Mouse (Mus musculus) CH12.LX (cell line): ENCODE data around the gene Gm9857. TPM values are rescaled to one million over a fixed set of nuclear protein-coding genes. Genes with fewer than 3 reads are reported as not detected.

Source experiments
- DNase-seq: peaks from one replicate; pipeline ENCODE4 v3.0.0-alpha.2; 2013; ENCODE audit errors: extremely low read depth
- H3K27ac ChIP-seq: 2 replicates; pipeline ENCODE4 v1.5.1; 2012; ENCODE audit warnings: low read depth, mild to moderate bottlenecking, control low read depth, moderate library complexity; ENCODE audit not compliant: insufficient read depth
- H3K27me3 ChIP-seq: replicated peaks from 2 replicates; pipeline ENCODE3; 2012; ENCODE audit warnings: inconsistent platforms
- H3K36me3 ChIP-seq, 2 experiments: replicated peaks in 1 of 2; 2 replicates each; pipeline versions ENCODE3 to v1.6.1; 2012; ENCODE audit warnings: inconsistent platforms in 1 of 2, low read length in 1 of 2, mild to moderate bottlenecking in 1 of 2, mixed read lengths in 1 of 2, moderate library complexity in 1 of 2; ENCODE audit not compliant: control insufficient read depth in 1 of 2, insufficient read depth in 1 of 2
- H3K4me1 ChIP-seq, 2 experiments: 2 replicates each; pipeline ENCODE4 v1.6.1; 2012; ENCODE audit warnings: inconsistent platforms in 1 of 2, moderate library complexity in 1 of 2; ENCODE audit not compliant: insufficient read depth in 2 of 2, control insufficient read depth in 1 of 2
- H3K4me2 ChIP-seq: 2 replicates; pipeline ENCODE4 v1.6.1; 2012; ENCODE audit warnings: low read depth, mild to moderate bottlenecking, control low read depth; ENCODE audit not compliant: poor library complexity, insufficient read depth, severe bottlenecking
- H3K4me3 ChIP-seq, 3 experiments: fragments of 150-350 bp in 1 of 3; sonication (generic) in 1 of 3; replicated peaks in 1 of 3; 2 replicates each; pipeline versions ENCODE3 to v1.5.1; 2011 to 2012; ENCODE audit warnings: low read depth in 2 of 3, low read length in 2 of 3, mild to moderate bottlenecking in 2 of 3, moderate library complexity in 2 of 3, control low read depth in 1 of 3, improper control_type of control experiment in 1 of 3, inconsistent platforms in 1 of 3, mixed read lengths in 1 of 3; ENCODE audit not compliant: poor library complexity in 1 of 3
- H3K79me2 ChIP-seq: replicated peaks from 2 replicates; pipeline ENCODE4 v1.6.1; 2012; ENCODE audit warnings: mild to moderate bottlenecking, moderate library complexity; ENCODE audit not compliant: control insufficient read depth, poor library complexity, insufficient read depth, severe bottlenecking; ENCODE audit errors: extremely low read depth
- H3K9ac ChIP-seq: 2 replicates; pipeline ENCODE4 v1.6.1; 2012; ENCODE audit warnings: low read depth, mild to moderate bottlenecking, control low read depth, moderate library complexity; ENCODE audit not compliant: insufficient read depth
- H3K9me3 ChIP-seq: replicated peaks from 2 replicates; pipeline ENCODE3; 2012; ENCODE audit warnings: low read length, inconsistent platforms, mixed read lengths
- BHLHE40 ChIP-seq: IDR thresholded peaks from 2 replicates; pipeline ENCODE4 v1.6.1; 2011; ENCODE audit warnings: mild to moderate bottlenecking, low read depth, low read length, improper control_type of control experiment
- CHD1 ChIP-seq: IDR thresholded peaks from 2 replicates; pipeline ENCODE4 v1.6.1; 2012; ENCODE audit warnings: low read depth, low read length, improper control_type of control experiment, inconsistent platforms
- CHD2 ChIP-seq: IDR thresholded peaks from 2 replicates; pipeline ENCODE4 v1.6.1; 2011; ENCODE audit warnings: low read length, improper control_type of control experiment
- E2F4 ChIP-seq: IDR thresholded peaks from 2 replicates; pipeline ENCODE4 v1.6.1; 2011; ENCODE audit warnings: low read depth, low read length, improper control_type of control experiment; ENCODE audit not compliant: insufficient replicate concordance
- ELF1 ChIP-seq: IDR thresholded peaks from 2 replicates; pipeline ENCODE4 v1.6.1; 2014; ENCODE audit warnings: low read depth, mild to moderate bottlenecking, inconsistent platforms, low read length, improper control_type of control experiment
- ETS1 ChIP-seq: conservative IDR thresholded peaks from 2 replicates; pipeline ENCODE4 v1.6.1; 2012; ENCODE audit warnings: low read depth, mild to moderate bottlenecking, inconsistent platforms, low read length, improper control_type of control experiment, moderate library complexity
- GABPA ChIP-seq: IDR thresholded peaks from 2 replicates; pipeline ENCODE4 v1.6.1; 2012; ENCODE audit warnings: low read depth, low read length, improper control_type of control experiment, inconsistent platforms; ENCODE audit not compliant: insufficient replicate concordance
- HCFC1 ChIP-seq: IDR thresholded peaks from 2 replicates; pipeline ENCODE4 v1.6.1; 2012; ENCODE audit warnings: low read depth, mild to moderate bottlenecking, inconsistent platforms, low read length, improper control_type of control experiment
- KAT2A ChIP-seq: IDR thresholded peaks from 2 replicates; pipeline ENCODE4 v1.6.1; 2012; ENCODE audit warnings: low read length, improper control_type of control experiment, inconsistent platforms; ENCODE audit not compliant: insufficient replicate concordance
- MAZ ChIP-seq: IDR thresholded peaks from 2 replicates; pipeline ENCODE4 v1.6.1; 2012; ENCODE audit warnings: low read depth, mild to moderate bottlenecking, inconsistent platforms, low read length, improper control_type of control experiment, moderate library complexity
- PAX5 ChIP-seq: IDR thresholded peaks from 2 replicates; pipeline ENCODE4 v1.6.1; 2012; ENCODE audit warnings: low read length, inconsistent platforms, mixed read lengths
- POLR2AphosphoS2 ChIP-seq: IDR thresholded peaks from 2 replicates; pipeline ENCODE4 v1.6.1; 2011; ENCODE audit warnings: low read depth, low read length, improper control_type of control experiment
- RCOR1 ChIP-seq: conservative IDR thresholded peaks from 2 replicates; pipeline ENCODE4 v1.6.1; 2012; ENCODE audit warnings: low read depth, mild to moderate bottlenecking, inconsistent platforms, low read length, improper control_type of control experiment
- SIN3A ChIP-seq: IDR thresholded peaks from 2 replicates; pipeline ENCODE4 v1.6.1; 2012; ENCODE audit warnings: low read length, improper control_type of control experiment, inconsistent platforms
- UBTF ChIP-seq: IDR thresholded peaks from 2 replicates; pipeline ENCODE4 v1.6.1; 2012; ENCODE audit warnings: low read depth, mild to moderate bottlenecking, inconsistent platforms, low read length, improper control_type of control experiment, moderate library complexity
- USF1 ChIP-seq: IDR thresholded peaks from 2 replicates; pipeline ENCODE4 v1.6.1; 2014; ENCODE audit warnings: low read depth, mild to moderate bottlenecking, inconsistent platforms, low read length, improper control_type of control experiment
- USF2 ChIP-seq: conservative IDR thresholded peaks from 2 replicates; pipeline ENCODE4 v1.6.1; 2011; ENCODE audit warnings: low read depth, low read length, improper control_type of control experiment
- ZMIZ1 ChIP-seq: IDR thresholded peaks from 2 replicates; pipeline ENCODE4 v1.6.1; 2012; ENCODE audit warnings: low read depth, mild to moderate bottlenecking, inconsistent platforms, low read length, improper control_type of control experiment
- dilution Hi-C: fragments of 300-500 bp; cut with MboI; formaldehyde crosslinking; loops from 2 replicates; pipeline ENCODE4 v1.14.3; 2020; ENCODE audit warnings: low sequenced_read_pairs; ENCODE audit not compliant: extremely low pct_unique_long_range_greater_than_20kb, extremely low pct_ligation_motif_present
- in situ Hi-C: fragments of 300-500 bp; cut with MboI; formaldehyde crosslinking; loops from 3 replicates; pipeline ENCODE4 v1.14.3; 2019; ENCODE audit warnings: low sequenced_read_pairs, low pct_ligation_motif_present, low pct_unique_long_range_greater_than_20kb, mixed read lengths
- polyA plus RNA-seq: library from polyadenylated mRNA; unstranded; fragments of >175 nt; gene quantifications from 2 replicates; pipeline ENCODE4 v1.2.1, GENCODE M21; 2012; ENCODE audit warnings: low read depth; ENCODE audit not compliant: insufficient read length
- total RNA-seq, 2 experiments: library from RNA; depleted of rRNA; stranded (reverse); fragments of 300-350 nt in 1 of 2; fragments of >200 nt in 1 of 2; gene quantifications; 2 replicates each; pipeline ENCODE4 v1.2.3; 2012 to 2014

The Gm9857 gene
- total and polyA plus RNA-seq, 3 experiments, result not detected

GRCm38 (mm10) chr3:108898640-108899039 lies 41.6 kb downstream of the Gm9857 start:
- Histone ChIP-seq H3K9ac (no peak overlapping the region), H3K4me3 (no peak overlapping the region), H3K27ac (no peak overlapping the region; the same call in 1 of the 2 replicates), H3K27me3 (no peaks in the 10 kb centered on the region), H3K4me1 (peaks cover 9 to 41% of the 10 kb centered on the region in 2 experiments; a peak in 3 of 4 replicates), H3K36me3 (peaks cover 4 to 18% of the 10 kb centered on the region in 2 experiments), H3K9me3 (no peaks in the 10 kb centered on the region), H3K4me2 (no peak overlapping the region), H3K79me2 (no peaks in the 10 kb centered on the region; the same call in 1 of the 2 replicates)
- in situ Hi-C loops, result no loop called here
- TF ChIP-seq PAX5 (no peak), POLR2AphosphoS2 (peak; percentile 53; the same call in 1 of the 2 replicates)
- no peak for DNase-seq
- dilution Hi-C loops, result no loop called here

- in situ Hi-C loops (no loop called here), dilution Hi-C loops (no loop called here)
- Histone ChIP-seq H3K27ac (no peak overlapping the region), H3K4me2 (no peak overlapping the region), H3K27me3 (no peaks in the 10 kb centered on the region), H3K4me1 (peaks cover 7 to 19% of the 10 kb centered on the region in 2 experiments; a peak in 3 of 4 replicates), H3K9ac (no peak overlapping the region), H3K36me3 (no peaks in the 10 kb centered on the region), H3K4me3 (no peak overlapping the region), H3K79me2 (no peaks in the 10 kb centered on the region), H3K9me3 (no peaks in the 10 kb centered on the region)
- no peak for DNase-seq
- no peak for TF ChIP-seq ZMIZ1
- no peak for TF ChIP-seq BHLHE40
- no peak for TF ChIP-seq CHD2
- no peak for TF ChIP-seq SIN3A
- no peak for TF ChIP-seq RCOR1
- TF ChIP-seq USF1, result no peak
- TF ChIP-seq CHD1, result no peak
- no peak for TF ChIP-seq MAZ
- TF ChIP-seq USF2, result no peak
- no peak for TF ChIP-seq KAT2A
- no peak for TF ChIP-seq E2F4
- TF ChIP-seq UBTF, result no peak
- TF ChIP-seq ETS1, result no peak
- no peak for TF ChIP-seq HCFC1
- no peak for TF ChIP-seq ELF1
- no peak for TF ChIP-seq GABPA
These were observed 47.3 kb downstream of the Gm9857 start for GRCm38 (mm10) chr3:108892914-108893313.
